ENCODE assay signal across 30 mouse cellular contexts in the genomic region with DNA sequence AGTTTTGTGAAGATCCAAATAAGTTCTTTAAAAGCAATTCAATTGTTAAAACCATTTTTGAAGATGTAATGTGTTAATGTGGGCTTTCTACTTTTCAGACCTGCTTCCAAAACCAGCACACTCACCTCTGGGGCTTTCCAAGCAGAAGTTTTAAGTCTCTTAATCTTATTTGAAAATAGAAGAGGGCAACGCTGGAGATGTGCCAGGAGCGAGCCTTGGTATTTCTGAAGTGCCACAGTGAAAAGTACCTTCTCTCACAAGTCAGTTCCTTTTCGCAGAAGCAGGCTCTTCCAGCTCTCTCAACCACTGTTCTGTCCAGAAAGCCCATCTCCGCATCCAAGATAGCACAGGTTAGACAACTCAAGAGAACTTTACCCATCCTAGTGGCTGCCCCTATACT. TPM values are rescaled to one million over a fixed set of nuclear protein-coding genes. Genes with fewer than 3 reads are reported as not detected.
A peak's percentile ranks its signal among the peaks of the same experiment; 100 is the strongest.
DNase-seq lines count a peak whose midpoint lies in the region; ATAC-seq and TF ChIP-seq lines count a peak whose summit lies in the region.
"Had no signal": no experiment of that assay in that cellular context is flagged by ENCODE, and none has a peak within 500 bp of the region (broad histone marks: within the 10 kb centered on the region; RNA-seq: fewer than 3 reads in every experiment).

No protein-coding gene starts in this region.

- peaks cover 18% of the 10 kb centered on the region for H3K27me3 ChIP-seq in lung, embryonic 14.5 days (ENCODE audit: insufficient read depth, low read length)
- peaks cover 16% of the 10 kb centered on the region for H3K27me3 ChIP-seq in kidney, embryonic 16.5 days (ENCODE audit: insufficient read depth, low read length)
- H3K27me3 ChIP-seq: CH12.LX had no signal

- H3K4me2 ChIP-seq in lung, embryonic 14.5 days: no peak overlapping the region
- no peak overlapping the region for H3K4me2 ChIP-seq in kidney, embryonic 16.5 days (replicated peaks; ENCODE audit: low read depth, low read length)
- H3K4me2 ChIP-seq: embryonic facial prominence, embryonic 12.5 days; embryonic facial prominence, embryonic 15.5 days; heart, embryonic 12.5 days; heart, embryonic 15.5 days; hindbrain, embryonic 13.5 days had no signal

- H3K27ac ChIP-seq in lung, embryonic 14.5 days (ENCODE audit: low read depth): no peak overlapping the region
- no peak overlapping the region for H3K27ac ChIP-seq in kidney, embryonic 16.5 days (ENCODE audit: low read length)
- H3K27ac ChIP-seq: embryonic facial prominence, embryonic 12.5 days; embryonic facial prominence, embryonic 15.5 days; gastrocnemius, adult 2 months; heart, embryonic 15.5 days; hindbrain, embryonic 10.5 days; hindbrain, embryonic 13.5 days had no signal

- H3K4me3 ChIP-seq in lung, embryonic 14.5 days (ENCODE audit: low read depth, low read length): no peak overlapping the region
- H3K4me3 ChIP-seq in kidney, embryonic 16.5 days (ENCODE audit: low read length): no peak overlapping the region
- H3K4me3 ChIP-seq: embryonic facial prominence, embryonic 12.5 days; embryonic facial prominence, embryonic 15.5 days; gastrocnemius, adult 2 months; heart, embryonic 12.5 days; heart, embryonic 15.5 days; hindbrain, embryonic 10.5 days; hindbrain, embryonic 13.5 days had no signal

- WGBS in lung, embryonic 14.5 days: 73% methylated on average over 4 of the region's 4 CpGs
- WGBS in kidney, embryonic 16.5 days: 85% methylated on average over 4 of the region's 4 CpGs

- no peak for TF ChIP-seq CTCF in lung, embryonic 14.5 days (IDR thresholded peaks at IDR 0.05; ENCODE audit: low read depth)

- H3K9ac ChIP-seq in lung, embryonic 14.5 days: no peak overlapping the region
- no peak overlapping the region for H3K9ac ChIP-seq in kidney, embryonic 16.5 days (replicated peaks; ENCODE audit: low read length)
- H3K9ac ChIP-seq: embryonic facial prominence, embryonic 12.5 days; embryonic facial prominence, embryonic 15.5 days; forebrain, postnatal 0 days; heart, embryonic 12.5 days; heart, embryonic 15.5 days; hindbrain, embryonic 13.5 days had no signal

- no peak for ATAC-seq in lung, embryonic 14.5 days (ENCODE audit: insufficient read depth)
- no peak for ATAC-seq in kidney, embryonic 16.5 days (ENCODE audit: low FRiP score, low TSS enrichment)
- ATAC-seq: forebrain, embryonic 14.5 days; forebrain, postnatal 0 days; hindbrain, embryonic 16.5 days; Patski had no signal

- intact Hi-C loops in left cerebral cortex, postnatal 25 days (cut with DNase I): no loop called here

- peak; percentile 45 to 56 for DNase-seq in lung, adult 18-20 months
- DNase-seq in lung, embryonic 14.5 days: peak; percentile 58
- DNase-seq in lung, postnatal 14 days: peak; percentile 69
- peak; percentile 43 to 56 for DNase-seq in lung, postnatal 4 days
- no peak for DNase-seq in gastrocnemius, postnatal 25 days
- DNase-seq in left cerebral cortex, postnatal 25 days (ENCODE audit: low spot score in 2 of 2): no peak
- DNase-seq: adrenal gland, adult 2 months; adrenal gland, postnatal 14 days; B cell, adult 2 months; cerebellum, adult 11 months; cerebellum, adult 2 months; cerebellum, adult 9-11 months; cerebellum, postnatal 25 days; forebrain, postnatal 0 days; gastrocnemius, adult 2 months; gastrocnemius, postnatal 14 days; heart, postnatal 10 days; heart, postnatal 36 days had no signal

- no peaks in the 10 kb centered on the region for H3K4me1 ChIP-seq in lung, embryonic 14.5 days (ENCODE audit: insufficient read depth)
- peaks cover 11% of the 10 kb centered on the region for H3K4me1 ChIP-seq in kidney, embryonic 16.5 days (ENCODE audit: insufficient read depth, low read length)

- H3K9me3 ChIP-seq in lung, embryonic 14.5 days (ENCODE audit: low read depth, low read length): no peaks in the 10 kb centered on the region
- no peaks in the 10 kb centered on the region for H3K9me3 ChIP-seq in kidney, embryonic 16.5 days (ENCODE audit: low read length)
- H3K9me3 ChIP-seq: embryonic facial prominence, embryonic 12.5 days; embryonic facial prominence, embryonic 15.5 days; heart, embryonic 12.5 days; heart, embryonic 15.5 days; hindbrain, embryonic 10.5 days; hindbrain, embryonic 13.5 days had no signal

- no peaks in the 10 kb centered on the region for H3K36me3 ChIP-seq in lung, embryonic 14.5 days (ENCODE audit: insufficient read depth)
- no peaks in the 10 kb centered on the region for H3K36me3 ChIP-seq in kidney, embryonic 16.5 days (ENCODE audit: insufficient read depth, low read length)
- H3K36me3 ChIP-seq: embryonic facial prominence, embryonic 12.5 days; embryonic facial prominence, embryonic 15.5 days; G1E; heart, embryonic 12.5 days; heart, embryonic 15.5 days; hindbrain, embryonic 10.5 days; hindbrain, embryonic 13.5 days had no signal

RNA-seq across cellular contexts. Expression of a gene that starts 4.1 kb away (rescaled TPM):
- 2.1 and 2.4 TPM in 2 replicates for polyA plus RNA-seq in lung, embryonic 14.5 days (2014; fragmentation: Nextera tagmentation; extraction: Ambion mirVana)
- under 1 TPM; 0.41 to 0.67 TPM for total RNA-seq in gastrocnemius, postnatal 25 days (2021)
- total RNA-seq in left cerebral cortex, postnatal 25 days (2021): 1 to 10 TPM; 6.9 to 7.9 TPM
- 1.3 and 1.4 TPM in 2 replicates for polyA plus RNA-seq in kidney, embryonic 16.5 days (2015; fragmentation: Nextera tagmentation; extraction: Ambion mirVana)
- polyA plus RNA-seq: G1E had no signal

Comparison
In these comparisons a context has a peak if more than half of its experiments do, and no peak if none do; other contexts are left out.
1. DNase-seq: peak in lung, adult 18-20 months (2 of 2), lung, embryonic 14.5 days (single experiment), lung, postnatal 14 days (single experiment) and lung, postnatal 4 days (2 of 2); none in gastrocnemius, postnatal 25 days (single experiment) and left cerebral cortex, postnatal 25 days (0 of 2).
2. RNA of a gene that starts 4.1 kb away (total RNA-seq): 6.9 to 7.9 TPM in left cerebral cortex, postnatal 25 days; 0.41 to 0.67 TPM in gastrocnemius, postnatal 25 days; every median in the first group is over 4 times any median in the second.